Mouse (Mus musculus) testis, adult 2 months (tissue): ENCODE measurements around the gene Bhmt2.

Experiments used
- CTCF ChIP-seq: fragments of 200-500 bp; IDR thresholded peaks from 2 replicates; pipeline ENCODE4 v1.5.1; 2012; ENCODE audit warnings: low read depth, mild to moderate bottlenecking, inconsistent platforms, low read length, moderate library complexity; ENCODE audit not compliant: control insufficient read depth, insufficient read depth, insufficient replicate concordance
- POLR2A ChIP-seq: fragments of 200-500 bp; IDR thresholded peaks from 2 replicates; pipeline ENCODE4 v1.6.1; 2012; ENCODE audit warnings: low read depth, mild to moderate bottlenecking, inconsistent platforms, low read length, moderate library complexity; ENCODE audit not compliant: control insufficient read depth

DNA sequence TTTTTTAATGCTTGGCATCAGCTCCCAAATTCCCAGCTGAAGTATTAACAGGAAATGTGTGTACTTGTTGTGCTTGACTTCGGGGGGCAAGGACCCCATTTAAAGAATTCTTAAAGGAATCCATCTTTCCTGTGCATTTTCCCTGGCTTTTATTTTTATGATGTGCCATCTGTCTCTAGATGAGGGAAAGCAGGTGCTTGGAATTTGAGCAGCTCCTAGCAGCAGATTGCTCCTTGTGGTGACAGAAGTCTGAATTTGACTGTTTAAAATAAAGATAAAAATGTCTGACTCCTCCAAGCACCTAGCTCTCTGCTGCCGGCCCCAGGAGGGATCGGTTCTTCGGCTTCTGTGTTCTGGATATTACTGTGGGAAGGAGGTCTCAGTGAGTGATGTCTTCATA, 47.8 kb upstream of the Bhmt2 start:
- no peak for TF ChIP-seq CTCF
- no peak for TF ChIP-seq POLR2A
